Mouse (Mus musculus): ENCODE measurements around the gene Galnt14.

DNA sequence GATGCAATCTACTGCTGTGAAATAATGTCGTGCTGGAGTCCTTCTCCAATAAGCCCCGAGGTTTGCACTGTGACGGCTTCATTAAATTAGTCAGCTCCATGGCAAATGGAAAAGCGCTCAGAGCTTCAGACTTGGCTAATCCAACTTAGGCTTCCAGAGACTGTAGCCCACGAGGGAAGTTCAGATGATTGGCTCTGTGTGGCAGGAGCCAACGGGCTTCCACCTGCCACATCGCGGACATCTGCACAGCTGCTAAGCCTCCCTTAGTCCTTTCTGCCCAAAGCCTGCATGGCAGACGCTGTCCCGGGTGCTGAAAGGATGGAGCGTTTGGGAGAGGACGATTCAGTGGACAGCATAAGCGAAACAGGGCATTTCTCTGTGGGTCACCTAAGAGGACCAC, 222.5 kb downstream of the Galnt14 start:
- TF ChIP-seq CTCF (IDR thresholded peaks at IDR 0.05; ENCODE audit: low read depth, low read length) (no peak), POLR2A (IDR thresholded peaks at IDR 0.05; ENCODE audit: insufficient read depth, low read length) (no peak), EP300 (IDR thresholded peaks at IDR 0.05; ENCODE audit: insufficient read depth, low read depth, low read length) (no peak)
